11 mouse cellular contexts compared by ENCODE assay signal in the genomic region with DNA sequence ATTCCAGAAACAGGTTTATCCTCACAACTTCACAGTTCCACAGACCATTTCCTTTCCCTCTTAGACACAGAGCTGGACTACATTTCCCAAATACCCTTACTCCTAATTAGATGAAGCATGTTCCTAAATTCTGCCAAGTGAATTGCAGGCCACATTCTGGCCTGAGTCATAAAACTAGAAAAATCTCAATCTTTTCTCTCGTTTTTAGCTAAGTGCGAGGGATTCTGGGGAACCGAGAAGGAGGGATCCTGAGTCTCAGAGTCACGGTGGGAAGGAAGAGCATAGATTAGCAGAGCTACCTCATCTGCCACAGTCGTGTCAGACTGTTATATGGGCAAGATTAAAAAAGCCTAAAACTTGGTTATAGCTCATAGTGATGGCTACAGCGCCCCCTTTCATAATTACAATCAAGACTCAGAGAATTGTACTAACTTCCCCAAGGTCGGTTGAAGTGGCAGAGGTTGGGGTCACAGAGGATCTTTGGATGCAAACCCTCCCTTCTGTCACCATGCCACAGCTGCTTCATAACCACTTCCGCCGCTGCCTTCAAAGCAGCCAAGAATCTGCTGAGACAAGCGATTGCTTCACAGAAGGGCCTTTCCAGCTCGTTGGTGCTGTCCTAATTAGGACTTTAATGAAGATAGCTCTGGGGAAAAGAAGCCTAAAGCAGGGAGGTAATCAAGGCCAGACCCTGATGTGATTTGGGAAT. TPM values are rescaled to one million over a fixed set of nuclear protein-coding genes. Genes with fewer than 3 reads are reported as not detected.
DNase-seq lines count a peak whose midpoint lies in the region; ATAC-seq and TF ChIP-seq lines count a peak whose summit lies in the region.
"Had no signal": no experiment of that assay in that cellular context is flagged by ENCODE, and none has a peak within 500 bp of the region (broad histone marks: within the 10 kb centered on the region; RNA-seq: fewer than 3 reads in every experiment).

No protein-coding gene starts in this region.

- H3K36me3 ChIP-seq in hindbrain, postnatal 0 days (ENCODE audit: insufficient read depth, low read length), result no peaks in the 10 kb centered on the region
- H3K36me3 ChIP-seq in midbrain, embryonic 15.5 days (replicated peaks), result no peaks in the 10 kb centered on the region

- peaks cover 12% of the 10 kb centered on the region; the same call in 1 of the 2 replicates for H3K4me1 ChIP-seq in hindbrain, postnatal 0 days (ENCODE audit: insufficient read depth, low read length)
- peaks cover 42% of the 10 kb centered on the region for H3K4me1 ChIP-seq in midbrain, embryonic 15.5 days

- TF ChIP-seq CTCF in hindbrain, postnatal 0 days (IDR thresholded peaks at IDR 0.05; ENCODE audit: low read depth), result peak; percentile 12; the same call in 1 of the 2 replicates

- ATAC-seq in CD4-positive, CD25-positive, alpha-beta regulatory T cell, adult 4 months, result peak; percentile 70
- ATAC-seq in hindbrain, postnatal 0 days, result no peak
- no peak for ATAC-seq in midbrain, embryonic 15.5 days (replicated peaks)

- H3K27me3 ChIP-seq in hindbrain, postnatal 0 days (ENCODE audit: insufficient read depth, low read length), result no peaks in the 10 kb centered on the region
- H3K27me3 ChIP-seq in midbrain, embryonic 15.5 days (replicated peaks), result no peaks in the 10 kb centered on the region

- no peak overlapping the region for H3K4me2 ChIP-seq in hindbrain, postnatal 0 days (ENCODE audit: low read depth, low read length)
- H3K4me2 ChIP-seq in midbrain, embryonic 15.5 days, result no peak overlapping the region

- no peaks in the 10 kb centered on the region for H3K9me3 ChIP-seq in hindbrain, postnatal 0 days (ENCODE audit: low read length)
- no peaks in the 10 kb centered on the region for H3K9me3 ChIP-seq in midbrain, embryonic 15.5 days
- H3K9me3 ChIP-seq: megakaryocyte, embryonic 14.5 days had no signal

- no peak overlapping the region for H3K9ac ChIP-seq in hindbrain, postnatal 0 days (replicated peaks; ENCODE audit: low read length)
- H3K9ac ChIP-seq in midbrain, embryonic 15.5 days, result no peak overlapping the region

- no peak overlapping the region for H3K4me3 ChIP-seq in hindbrain, postnatal 0 days (ENCODE audit: low read length)
- H3K4me3 ChIP-seq in midbrain, embryonic 15.5 days, result no peak overlapping the region
- H3K4me3 ChIP-seq: megakaryocyte, embryonic 14.5 days had no signal

- H3K27ac ChIP-seq in hindbrain, postnatal 0 days, result peak overlapping the region; percentile 74; the same call in 1 of the 2 replicates
- H3K27ac ChIP-seq in midbrain, embryonic 15.5 days, result peak overlapping the region; percentile 78

- WGBS in hindbrain, postnatal 0 days, result 54% methylated on average over 11 of the region's 11 CpGs
- WGBS in midbrain, embryonic 15.5 days, result 52% methylated on average over 11 of the region's 11 CpGs

- DNase-seq in adrenal gland, postnatal 14 days, result peak; percentile 12
- DNase-seq in adrenal gland, adult (ENCODE audit: inconsistent age in 2 of 2, low spot score in 1 of 2), result no peak
- DNase-seq in hindbrain, postnatal 0 days (ENCODE audit: low spot score), result peak; percentile 65
- no peak for DNase-seq in MN1 (ENCODE audit: low spot score)
- no peak for DNase-seq in cerebellum, postnatal 36 days
- DNase-seq in right cerebral cortex, adult 18-20 months, result no peak
- DNase-seq: cerebellum, adult 8-10 months; right cerebral cortex, postnatal 25 days had no signal

RNA-seq across cellular contexts. Expression of gene Kcna6, which starts 28.6 kb away (rescaled TPM):
- 2.3 and 3.9 TPM in 2 replicates for total RNA-seq in adrenal gland, postnatal 14 days (2021)
- polyA plus RNA-seq in CD4-positive, CD25-positive, alpha-beta regulatory T cell, adult 4 months (2017; shearing (Covaris generic)), result not detected
- 66.4 and 67.5 TPM in 2 replicates for total RNA-seq in hindbrain, postnatal 0 days (2014; rRNA removed)
- polyA plus RNA-seq in hindbrain, postnatal 0 days (2015; fragmentation: Nextera tagmentation; extraction: Ambion mirVana), result 23.6 TPM in 2 replicates
- polyA plus RNA-seq in midbrain, embryonic 15.5 days (2015; fragmentation: Nextera tagmentation; extraction: Ambion mirVana), result 17.8 and 20.4 TPM in 2 replicates

Comparison
In these comparisons a context has a peak if more than half of its experiments do, and no peak if none do; other contexts are left out.
1. DNase-seq: peak in adrenal gland, postnatal 14 days (single experiment) and hindbrain, postnatal 0 days (single experiment); none in adrenal gland, adult (0 of 2), MN1 (single experiment), cerebellum, postnatal 36 days (0 of 2) and right cerebral cortex, adult 18-20 months (single experiment).
2. RNA of gene Kcna6, which starts 28.6 kb away (polyA plus RNA-seq): 23.6 TPM in hindbrain, postnatal 0 days and 17.8 to 20.4 TPM in midbrain, embryonic 15.5 days; not detected in CD4-positive, CD25-positive, alpha-beta regulatory T cell, adult 4 months; every median in the first group is over 10 times any median in the second.